Mouse (Mus musculus) ovary, postnatal 36 days (tissue): Measurements from ENCODE around the gene Vmn1r118.
"Not testable (repeated sequence)": the region's sequence is repeated elsewhere in the genome, so short reads cannot be mapped to it uniquely, and the experiment has no call there.

Experiments used
- DNase-seq: peaks from one replicate; pipeline ENCODE4 v3.0.0; 2022; ENCODE audit warnings: low spot score, mixed read lengths

Vmn1r118 gene

DNA sequence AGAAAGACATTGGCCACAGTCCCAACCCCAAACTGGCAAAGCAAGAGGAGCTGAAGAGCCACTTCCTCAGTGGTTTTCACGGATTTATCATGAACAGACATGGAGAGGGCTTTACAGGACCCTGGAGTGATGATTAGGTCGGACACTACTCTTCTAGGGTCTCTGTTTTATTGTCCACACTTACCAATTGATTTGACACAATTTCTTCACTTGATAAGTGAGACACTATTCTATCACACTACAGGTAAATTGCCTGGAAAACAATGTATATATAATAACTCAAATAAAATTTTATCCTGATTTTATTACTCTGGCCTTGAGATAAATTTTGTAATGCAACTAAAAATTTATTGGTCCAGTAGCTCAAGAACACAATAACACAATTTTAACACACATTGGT lies at the start of gene Vmn1r118:
Vmn1r118 (minus strand) TSS at position 101 of the 400 bp plus-strand sequence.
- DNase-seq: not testable (repeated sequence)

DNA sequence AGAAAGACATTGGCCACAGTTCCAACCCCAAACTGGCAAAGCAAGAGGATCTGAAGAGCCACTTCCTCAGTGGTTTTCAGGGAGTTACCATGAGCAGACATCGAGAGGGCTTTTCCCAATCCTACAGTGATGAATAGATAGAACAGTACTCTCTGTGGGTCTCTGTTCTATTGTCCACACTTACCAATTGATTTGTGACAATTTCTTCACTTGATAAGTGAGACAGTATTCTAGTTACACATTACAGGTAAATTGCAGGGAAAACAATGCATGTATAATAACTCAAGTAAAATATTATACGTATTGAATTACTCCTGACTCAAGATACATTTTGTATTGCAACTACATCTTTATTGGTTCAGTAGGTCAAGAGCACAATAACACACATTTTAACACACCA lies 28.1 kb downstream of the Vmn1r118 start, which contains the start of gene Vmn1r117:
Vmn1r117 (minus strand) TSS at position 101 of the 400 bp plus-strand sequence.
- not testable (repeated sequence) for DNase-seq

DNA sequence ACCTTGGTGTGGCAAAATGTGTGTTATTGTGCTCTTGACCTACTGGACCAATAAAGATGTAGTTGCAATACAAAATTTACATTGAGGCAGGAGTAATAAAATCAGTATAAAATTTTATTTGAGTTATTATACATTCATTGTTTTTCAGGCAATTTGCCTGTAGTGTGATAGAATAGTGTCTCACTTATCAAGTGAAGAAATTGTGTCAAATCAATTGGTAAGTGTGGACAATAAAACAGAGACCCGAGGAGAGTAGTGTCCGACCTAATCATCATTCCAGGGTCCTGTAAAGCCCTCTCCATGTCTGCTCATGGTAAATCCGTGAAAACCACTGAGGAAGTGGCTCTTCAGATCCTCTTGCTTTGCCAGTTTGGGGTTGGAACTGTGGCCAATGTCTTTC lies 40.2 kb downstream of the Vmn1r118 start, which contains the start of gene Vmn1r116:
Vmn1r116 (plus strand) TSS at position 301 of the 400 bp plus-strand sequence.
- not testable (repeated sequence) for DNase-seq
